Mouse (Mus musculus) liver, adult 2 months (tissue): ENCODE results near the gene Spsb2. TPM values are rescaled to one million over a fixed set of nuclear protein-coding genes. Genes with fewer than 3 reads are reported as not detected.

Experiments used
- DNase-seq: peaks from one replicate; pipeline ENCODE4 v3.0.0-alpha.2; 2011; ENCODE audit warnings: low read depth, low spot score; ENCODE audit errors: extremely low read depth
- H3K27ac ChIP-seq: fragments of 200-500 bp; replicated peaks from 2 replicates; pipeline ENCODE4 v1.5.1; 2012; ENCODE audit warnings: low read depth, mild to moderate bottlenecking, control low read depth, inconsistent platforms, low read length; ENCODE audit not compliant: insufficient read depth
- H3K27me3 ChIP-seq: fragments of 200-500 bp; 2 replicates; pipeline ENCODE4 v1.6.1; 2012; ENCODE audit warnings: mild to moderate bottlenecking, moderate library complexity, low read length, inconsistent platforms; ENCODE audit not compliant: control insufficient read depth, insufficient read depth
- H3K36me3 ChIP-seq: fragments of 200-500 bp; 2 replicates; pipeline ENCODE4 v1.6.1; 2012; ENCODE audit warnings: low read length, inconsistent platforms; ENCODE audit not compliant: control insufficient read depth, insufficient read depth
- H3K4me1 ChIP-seq: fragments of 200-500 bp; 2 replicates; pipeline ENCODE4 v1.6.1; 2011; ENCODE audit warnings: low read length; ENCODE audit not compliant: control insufficient read depth, insufficient read depth
- H3K4me3 ChIP-seq: fragments of 200-500 bp; 2 replicates; pipeline ENCODE4 v1.5.1; 2011; ENCODE audit warnings: low read depth, mild to moderate bottlenecking, control low read depth, low read length, moderate library complexity; ENCODE audit not compliant: insufficient read depth
- H3K79me2 ChIP-seq: fragments of 200-500 bp; 2 replicates; pipeline ENCODE4 v1.6.1; 2012; ENCODE audit warnings: inconsistent platforms, mild to moderate bottlenecking, low read length, moderate library complexity; ENCODE audit not compliant: control insufficient read depth, insufficient read depth
- H3K9ac ChIP-seq: fragments of 200-500 bp; 2 replicates; pipeline ENCODE4 v1.6.1; 2012; ENCODE audit warnings: low read depth, mild to moderate bottlenecking, control low read depth, inconsistent platforms, low read length
- CTCF ChIP-seq: fragments of 200-500 bp; IDR thresholded peaks from 2 replicates; pipeline ENCODE4 v1.5.1; 2011; ENCODE audit warnings: low read depth, low read length, control low read depth
- POLR2A ChIP-seq: fragments of 200-500 bp; IDR thresholded peaks from 2 replicates; pipeline ENCODE4 v1.6.1; 2011; ENCODE audit warnings: low read length, control low read depth; ENCODE audit not compliant: insufficient read depth; ENCODE audit errors: extremely low read depth
- WGBS: fragments of 180-500 bp; shearing (Covaris S2); methylation state at CpG from one replicate; pipeline ENCODE4 v1.1.7; 2018; 5-methylcytosine and 5-hydroxymethylcytosine counted together
- polyA plus RNA-seq: library from polyadenylated mRNA; depleted of rRNA; stranded (reverse); fragments of >200 nt; gene quantifications from 2 replicates; pipeline ENCODE4 v1.2.3, GENCODE M21; 2012
- total RNA-seq: library from RNA; depleted of rRNA; stranded (reverse); fragments of >200 nt; gene quantifications from 2 replicates; pipeline ENCODE4 v1.2.3, GENCODE M21; 2014

The Spsb2 gene
- total and polyA plus RNA-seq, 2 experiments: 9.9 to 20.1 TPM

- Histone ChIP-seq H3K4me3 (peak overlapping the region; percentile 80), H3K4me1 (peaks cover 23% of the 10 kb centered on the region), H3K36me3 (peaks cover 8% of the 10 kb centered on the region), H3K27ac (peak overlapping the region; percentile 78), H3K27me3 (no peaks in the 10 kb centered on the region), H3K9ac (peak overlapping the region; percentile 79), H3K79me2 (no peaks in the 10 kb centered on the region)
- TF ChIP-seq CTCF (no peak), POLR2A (no peak)
- DNase-seq: peak; percentile 70
- 45% methylated on average over 24 of the region's 24 CpGs for WGBS
Observed at GRCm38 (mm10) chr6:124811701-124812560, 3.5 kb downstream of the Spsb2 start.

GRCm38 (mm10) chr6:124812848-124813247 is 4.4 kb downstream of the Spsb2 start:
- DNase-seq: peak; percentile 78
- H3K27me3 ChIP-seq: no peaks in the 10 kb centered on the region
- WGBS: 14% methylated on average over 9 of the region's 9 CpGs
- H3K9ac ChIP-seq: peak overlapping the region; percentile 79
- H3K36me3 ChIP-seq: peaks cover 10% of the 10 kb centered on the region
- H3K27ac ChIP-seq: peak overlapping the region; percentile 76
- peaks cover 23% of the 10 kb centered on the region for H3K4me1 ChIP-seq
- H3K4me3 ChIP-seq: peak overlapping the region; percentile 80
- H3K79me2 ChIP-seq: no peaks in the 10 kb centered on the region
- TF ChIP-seq POLR2A (no peak), CTCF (no peak)

GRCm38 (mm10) chr6:124813496-124813895 is 5.0 kb downstream of the Spsb2 start:
- Histone ChIP-seq H3K4me1 (peaks cover 19% of the 10 kb centered on the region), H3K9ac (peak overlapping the region; percentile 79), H3K36me3 (peaks cover 10% of the 10 kb centered on the region), H3K27ac (peak overlapping the region; percentile 76), H3K27me3 (no peaks in the 10 kb centered on the region), H3K79me2 (no peaks in the 10 kb centered on the region), H3K4me3 (peak overlapping the region; percentile 80)
- DNase-seq: peak; percentile 41
- 0% methylated on average over 18 of the region's 18 CpGs for WGBS
- no peak for TF ChIP-seq POLR2A

GRCm38 (mm10) chr6:124813933-124814332 is 5.5 kb downstream of the Spsb2 start, which contains the start of gene Tpi1:
Gene Tpi1 (minus strand): TSS chr6:124814296.
- peak; percentile 95; the same call in 1 of the 2 replicates for TF ChIP-seq POLR2A
- TF ChIP-seq CTCF: no peak
- DNase-seq: peak; percentile 86
- Histone ChIP-seq H3K4me1 (peaks cover 19% of the 10 kb centered on the region), H3K9ac (peak within 1 kb of the TSS; percentile 79), H3K27me3 (no peaks in the 10 kb centered on the region), H3K79me2 (no peaks in the 10 kb centered on the region), H3K27ac (peak within 1 kb of the TSS; percentile 76), H3K36me3 (peaks cover 10% of the 10 kb centered on the region), H3K4me3 (peak within 1 kb of the TSS; percentile 80)
- under 1% methylated on average over 22 of the region's 22 CpGs for WGBS

- peaks cover 11% of the 10 kb centered on the region for H3K36me3 ChIP-seq
Observed at GRCm38 (mm10) chr6:124814448-124814847, 6.0 kb downstream of the Spsb2 start.

More at GRCm38 (mm10) chr6:124814448-124814847, 6.0 kb downstream of the Spsb2 start:
- Histone ChIP-seq H3K9ac (peak overlapping the region; percentile 38; the same call in 1 of the 2 replicates), H3K27me3 (no peaks in the 10 kb centered on the region), H3K27ac (peak overlapping the region; percentile 51), H3K4me3 (no peak overlapping the region), H3K79me2 (no peaks in the 10 kb centered on the region), H3K4me1 (peaks cover 19% of the 10 kb centered on the region)
- TF ChIP-seq CTCF (no peak), POLR2A (no peak)
- DNase-seq: no peak
- 30% methylated on average over 8 of the region's 8 CpGs for WGBS
